Mouse (Mus musculus) Patski (cell line): ENCODE data around the gene Chrd. TPM values are rescaled to one million over a fixed set of nuclear protein-coding genes. Genes with fewer than 3 reads are reported as not detected.

Experiments used
- ATAC-seq: fragments of 100-300 bp; one replicate; pipeline ENCODE4 v1.8.0; 2021
- CTCF ChIA-PET: fragments of 350-600 bp; sonication (Branson Sonifier 250); formaldehyde crosslinking; loops from one replicate; lab custom pipeline; 2022; ENCODE audit warnings: inconsistent platforms; lab: Charles Lee
- POLR2A ChIA-PET: fragments of 350-600 bp; sonication (Branson Sonifier 250); formaldehyde crosslinking; loops from one replicate; lab custom pipeline; 2022; ENCODE audit warnings: antibody characterized with exemption, inconsistent platforms; lab: Charles Lee
- DNase-seq: peaks from one replicate; pipeline ENCODE4 v3.0.0-alpha.2; 2011; ENCODE audit warnings: low read depth, low spot score
- H3K27me3 ChIP-seq: fragments of 371-371 bp; one replicate; pipeline ENCODE4 v1.5.1; 2021
- CTCF ChIP-seq: fragments of 100-300 bp; IDR thresholded peaks from one replicate; pipeline ENCODE4 v1.5.1; 2021
- in situ Hi-C: fragments of 300-500 bp; cut with MboI; formaldehyde crosslinking; loops from 3 replicates; pipeline ENCODE4 v1.11.1; 2018; ENCODE audit warnings: low pct_unique_long_range_greater_than_20kb, mixed read lengths
- polyA plus RNA-seq: library from polyadenylated mRNA; unstranded; gene quantifications from one replicate; pipeline ENCODE4 v1.2.3, GENCODE M21; 2021

Chrd gene
- polyA plus RNA-seq, 1 experiment from 2014 or later: 1.8 TPM

GRCm38 (mm10) chr16:20756052-20756451 is 23.1 kb downstream of the Chrd start:
- in situ Hi-C loops: no loop called here
- ChIA-PET CTCF (no interaction called here), POLR2A (no interaction called here)
- no peak for TF ChIP-seq CTCF
- DNase-seq (no peak), ATAC-seq (no peak)
- peaks cover 41% of the 10 kb centered on the region for H3K27me3 ChIP-seq

DNA sequence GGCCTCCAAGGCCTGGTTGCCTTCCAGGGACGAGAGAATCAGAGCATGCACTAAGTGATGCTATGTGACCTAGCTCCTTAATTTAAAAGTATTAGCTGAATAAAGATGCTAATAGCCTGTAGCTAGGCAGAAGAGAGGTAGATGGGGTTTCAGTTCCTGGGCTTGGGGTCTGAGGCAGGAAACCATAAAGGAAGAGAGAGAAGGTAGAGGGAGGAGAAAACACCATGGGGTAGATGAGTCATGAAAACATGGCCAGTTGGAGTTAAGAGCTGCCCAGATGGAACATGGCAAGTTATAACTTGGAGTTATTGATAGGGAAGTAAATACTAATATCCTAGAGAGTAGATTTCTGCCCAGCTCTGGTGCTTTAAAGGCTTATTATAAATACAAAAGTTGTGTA is 24.5 kb downstream of the Chrd start:
- H3K27me3 ChIP-seq: peaks cover 28% of the 10 kb centered on the region
- POLR2A ChIA-PET: no interaction called here
- no peak for TF ChIP-seq CTCF
- in situ Hi-C loops: no loop called here
- DNase-seq (no peak), ATAC-seq (no peak)
- CTCF ChIA-PET: no interaction called here

DNA sequence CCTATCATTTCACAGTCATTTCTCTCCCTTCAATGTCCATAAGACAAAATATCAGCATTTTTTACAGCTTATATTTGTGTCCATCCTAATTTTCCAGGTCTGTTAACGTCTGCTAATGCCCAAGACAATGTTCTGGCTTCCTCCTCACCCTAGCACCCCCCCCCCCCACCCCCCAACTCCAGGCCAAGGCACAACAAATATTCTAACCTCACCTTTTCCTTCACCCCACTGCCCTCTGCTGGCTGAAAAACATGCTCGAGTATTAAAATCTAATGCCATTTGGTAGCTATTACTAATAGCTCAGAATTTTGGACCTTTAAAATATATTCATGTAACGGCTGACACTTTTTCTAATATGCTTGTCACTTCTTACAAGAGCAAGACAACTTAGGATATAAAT is 28.8 kb downstream of the Chrd start:
- DNase-seq (no peak), ATAC-seq (no peak)
- peaks cover 23% of the 10 kb centered on the region for H3K27me3 ChIP-seq
- in situ Hi-C loops: loop anchor here (5.0 kb wide), 1 partner anchor 39 kb away; no protein-coding TSS in a partner anchor
- CTCF ChIA-PET: interaction anchor here (0.6 to 6.5 kb wide), 12 partner anchors 9 to 112 kb away, joined by 3 to 57 read pairs (median 4); partner anchors contain the start of genes Clcn2 and Polr2h
- TF ChIP-seq CTCF: peak; percentile 39
- POLR2A ChIA-PET: interaction anchor here (0.6 to 1.7 kb wide), 2 partner anchors 45 to 695 kb away, joined by 4 read pairs; no protein-coding TSS in a partner anchor

- peaks cover 23% of the 10 kb centered on the region for H3K27me3 ChIP-seq
- ATAC-seq (no peak), DNase-seq (no peak)
- in situ Hi-C loops: no loop called here
- POLR2A ChIA-PET: no interaction called here
- TF ChIP-seq CTCF: peak; percentile 80
- CTCF ChIA-PET: interaction anchor here (0.9 to 6.5 kb wide), 6 partner anchors 17 to 56 kb away, joined by 3 to 57 read pairs (median 4); partner anchors contain the start of genes Clcn2 and Polr2h
Observed at GRCm38 (mm10) chr16:20765244-20765643, 32.3 kb downstream of the Chrd start.

DNA sequence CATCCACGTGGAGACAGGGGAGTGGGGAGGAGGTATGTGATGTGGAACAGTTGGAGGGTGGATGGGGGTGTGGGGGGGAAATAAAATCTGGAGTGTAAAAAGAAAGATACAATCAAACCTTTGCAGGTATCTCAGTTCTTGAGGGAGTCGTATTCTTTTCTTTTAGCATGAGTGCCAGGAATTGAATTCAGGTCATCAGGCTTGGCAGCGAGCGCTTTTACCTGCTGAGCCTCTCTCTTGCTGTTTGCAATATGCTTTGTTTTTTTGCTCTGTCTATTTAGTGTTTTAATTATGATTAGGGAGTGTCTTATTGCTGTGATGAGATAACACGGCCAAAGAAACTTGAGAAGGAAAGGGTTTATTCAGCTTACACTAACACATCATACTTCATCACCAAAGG is 42.1 kb downstream of the Chrd start:
- no peak for TF ChIP-seq CTCF
- in situ Hi-C loops: no loop called here
- POLR2A ChIA-PET: no interaction called here
- DNase-seq (no peak), ATAC-seq (no peak)
- H3K27me3 ChIP-seq: peaks cover 23% of the 10 kb centered on the region
- CTCF ChIA-PET: interaction anchor here (1.2 kb wide), 1 partner anchor 11 kb away, joined by 4 read pairs; no protein-coding TSS in a partner anchor

- DNase-seq (no peak), ATAC-seq (no peak)
- ChIA-PET CTCF (interaction anchor here (1.3 to 1.7 kb wide), 2 partner anchors 15 to 53 kb away, joined by 3 to 4 read pairs; no protein-coding TSS in a partner anchor), POLR2A (no interaction called here)
- H3K27me3 ChIP-seq: peaks cover 16% of the 10 kb centered on the region
- in situ Hi-C loops: no loop called here
- no peak for TF ChIP-seq CTCF
Observed at GRCm38 (mm10) chr16:20779846-20780245, 46.9 kb downstream of the Chrd start.

DNA sequence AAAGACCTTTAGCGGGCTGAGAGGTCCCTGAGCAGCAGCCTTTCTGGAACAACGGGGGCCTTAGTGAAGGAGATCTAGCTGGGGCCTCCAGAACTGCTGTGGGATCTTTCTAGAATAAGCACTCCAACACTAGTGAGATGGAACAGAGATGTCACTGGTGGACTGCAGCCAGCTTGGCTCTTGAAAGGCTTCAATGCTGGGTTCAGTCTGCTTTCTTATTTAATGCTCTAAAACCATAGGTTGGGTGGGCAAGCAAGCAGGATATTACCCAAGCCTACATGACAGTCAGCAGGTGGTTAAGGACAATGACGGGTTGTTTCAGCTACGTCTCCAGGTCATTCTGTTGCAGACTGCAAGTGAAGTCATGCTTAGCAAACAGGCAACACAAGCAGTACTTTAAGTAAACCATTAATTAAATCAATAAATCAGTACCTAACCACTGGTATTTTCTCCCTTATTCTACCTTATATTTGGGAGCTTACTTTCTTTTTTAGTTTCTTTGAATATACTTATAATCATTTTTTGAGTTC is 48.2 kb downstream of the Chrd start:
- ATAC-seq: no peak
- H3K27me3 ChIP-seq: peaks cover 17% of the 10 kb centered on the region
- no peak for TF ChIP-seq CTCF
- CTCF ChIA-PET: interaction anchor here (1.2 kb wide), 1 partner anchor 12 kb away, joined by 3 read pairs; no protein-coding TSS in a partner anchor
- in situ Hi-C loops: no loop called here
- POLR2A ChIA-PET: no interaction called here
- DNase-seq: no peak

GRCm38 (mm10) chr16:20783891-20784290 is 51.0 kb downstream of the Chrd start:
- TF ChIP-seq CTCF: no peak
- in situ Hi-C loops: no loop called here
- no peak for ATAC-seq
- POLR2A ChIA-PET: interaction anchor here (0.7 kb wide), 1 partner anchor 16 kb away, joined by 3 read pairs; no protein-coding TSS in a partner anchor
- peaks cover 15% of the 10 kb centered on the region for H3K27me3 ChIP-seq
- no peak for DNase-seq
- CTCF ChIA-PET: interaction anchor here (1.3 kb wide), 1 partner anchor 11 kb away, joined by 3 read pairs; no protein-coding TSS in a partner anchor

- ATAC-seq: no peak
- in situ Hi-C loops: no loop called here
- CTCF ChIA-PET: no interaction called here
- no peak for DNase-seq
- H3K27me3 ChIP-seq: peaks cover 24% of the 10 kb centered on the region
- TF ChIP-seq CTCF: no peak
- POLR2A ChIA-PET: no interaction called here
Observed at GRCm38 (mm10) chr16:20784754-20785153, 51.8 kb downstream of the Chrd start.

- POLR2A ChIA-PET: no interaction called here
- H3K27me3 ChIP-seq: peaks cover 34% of the 10 kb centered on the region
- CTCF ChIA-PET: interaction anchor here (0.8 to 1.3 kb wide), 2 partner anchors 20 to 24 kb away, joined by 3 read pairs; no protein-coding TSS in a partner anchor
- ATAC-seq (no peak), DNase-seq (no peak)
- TF ChIP-seq CTCF: no peak
- in situ Hi-C loops: no loop called here
Observed at GRCm38 (mm10) chr16:20786556-20786955, 53.6 kb downstream of the Chrd start.

DNA sequence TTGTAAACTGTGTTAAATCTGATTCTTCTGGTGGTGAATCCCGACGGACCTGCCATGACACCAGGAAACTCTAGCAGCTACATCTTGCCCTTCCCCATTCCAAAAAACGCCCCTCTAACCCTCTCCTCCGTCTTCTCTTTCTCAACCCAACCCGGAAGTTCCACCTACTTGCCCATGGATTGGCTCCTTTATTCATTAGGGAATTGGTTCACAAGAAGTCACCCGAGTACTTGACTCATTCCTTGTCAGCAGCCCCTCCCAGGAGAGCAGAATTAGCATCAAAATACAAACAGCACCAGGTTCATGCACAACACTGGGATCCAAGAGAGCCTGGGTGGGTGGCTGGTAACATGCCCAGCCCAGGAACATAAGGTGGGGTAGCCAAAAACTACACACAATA is 58.9 kb downstream of the Chrd start:
- H3K27me3 ChIP-seq: peaks cover 30% of the 10 kb centered on the region
- in situ Hi-C loops: no loop called here
- DNase-seq: no peak
- ATAC-seq: no peak
- CTCF ChIA-PET: no interaction called here
- POLR2A ChIA-PET: no interaction called here
- TF ChIP-seq CTCF: no peak

Other genes with a start within 250 kb of the Chrd start
- 82.8 TPM for gene Eif2b5, start 234.3 kb upstream of the Chrd start, polyA plus RNA-seq
- 52.8 TPM for gene Dvl3, start 216.1 kb upstream of the Chrd start, polyA plus RNA-seq
- 707 TPM for gene Ap2m1, start 197.6 kb upstream of the Chrd start, polyA plus RNA-seq
- 61.5 TPM for gene Abcf3, start 184.6 kb upstream of the Chrd start, polyA plus RNA-seq
- 0.55 TPM for gene Vwa5b2, start 143.7 kb upstream of the Chrd start, polyA plus RNA-seq
- 8.6 TPM for gene Eef1akmt4, start 121.5 kb upstream of the Chrd start, polyA plus RNA-seq
- 0.03 TPM for gene Gm49333, start 121.5 kb upstream of the Chrd start, polyA plus RNA-seq
- gene Alg3, start 121.4 kb upstream of the Chrd start, polyA plus RNA-seq: 21.5 TPM
- gene Camk2n2, start 111.8 kb upstream of the Chrd start, polyA plus RNA-seq: 11.5 TPM
- 0.12 TPM for gene Ece2, start 103.3 kb upstream of the Chrd start, polyA plus RNA-seq
- gene Psmd2, start 81.5 kb upstream of the Chrd start, polyA plus RNA-seq: 289 TPM
- gene Eif4g1, start 64.8 kb upstream of the Chrd start, polyA plus RNA-seq: 336 TPM
- gene Fam131a, start 39.9 kb upstream of the Chrd start, polyA plus RNA-seq: 0.69 TPM
- gene Polr2h, start 15.5 kb upstream of the Chrd start, polyA plus RNA-seq: 38.4 TPM
- 14.3 TPM for gene Clcn2, start 15.4 kb upstream of the Chrd start, polyA plus RNA-seq
- gene Thpo, start 1.4 kb downstream of the Chrd start, polyA plus RNA-seq: 0.18 TPM